Mouse (Mus musculus): ENCODE data around the gene Mbd5. TPM values are rescaled to one million over a fixed set of nuclear protein-coding genes. Genes with fewer than 3 reads are reported as not detected.

Gene Mbd5
- total RNA-seq, 2 experiments from 2014 or later: 130 to 132 TPM

GRCm38 (mm10) chr2:49280496-49280895 lies 331.2 kb downstream of the Mbd5 start:
- Histone ChIP-seq H3K4me3 (no peak overlapping the region), H3K27ac (no peak overlapping the region)
- DNase-seq (ENCODE audit: extremely low spot score in 1 of 2, low spot score in 2 of 2): no peak
- intact Hi-C loops (cut with DNase I): no loop called here
- TF ChIP-seq CTCF (IDR thresholded peaks at IDR 0.05): no peak

- DNase-seq (ENCODE audit: extremely low spot score in 1 of 2, low spot score in 2 of 2): no peak
- Histone ChIP-seq H3K4me3 (no peak overlapping the region), H3K27ac (no peak overlapping the region)
- no peak for TF ChIP-seq CTCF (IDR thresholded peaks at IDR 0.05)
- intact Hi-C loops (cut with DNase I): no loop called here
Measured at GRCm38 (mm10) chr2:49283583-49283982, 334.3 kb downstream of the Mbd5 start.

- H3K4me3 ChIP-seq: no peak overlapping the region
- intact Hi-C loops (cut with DNase I): no loop called here
- no peak overlapping the region for H3K27ac ChIP-seq
- no peak for TF ChIP-seq CTCF (IDR thresholded peaks at IDR 0.05)
- no peak for DNase-seq (ENCODE audit: extremely low spot score in 1 of 2, low spot score in 2 of 2)
Measured at GRCm38 (mm10) chr2:49286965-49287364, 337.7 kb downstream of the Mbd5 start.

DNA sequence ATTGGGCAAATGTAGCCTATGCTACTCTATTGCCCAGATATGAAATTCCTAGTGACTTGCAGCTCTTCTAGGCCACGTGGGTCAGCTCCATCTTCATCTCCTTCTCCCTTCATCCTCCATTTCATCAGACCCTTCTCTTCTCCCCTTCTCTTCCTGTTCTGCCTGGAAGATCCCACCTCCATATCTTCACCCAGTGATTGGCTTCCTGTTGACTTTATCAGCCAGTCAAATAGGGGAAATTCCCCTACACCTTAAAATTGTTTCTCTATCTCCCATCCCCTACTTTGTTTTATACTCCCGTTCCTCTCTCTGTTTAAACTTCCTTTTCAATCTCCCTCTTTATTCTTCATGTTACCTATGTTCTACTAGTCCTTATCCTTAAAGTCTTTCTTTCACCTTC lies 342.4 kb downstream of the Mbd5 start:
- no peak for TF ChIP-seq CTCF (IDR thresholded peaks at IDR 0.05)
- DNase-seq (ENCODE audit: extremely low spot score in 1 of 2, low spot score in 2 of 2): no peak
- no peak overlapping the region for H3K27ac ChIP-seq
- H3K4me3 ChIP-seq: no peak overlapping the region
- intact Hi-C loops (cut with DNase I): no loop called here

DNA sequence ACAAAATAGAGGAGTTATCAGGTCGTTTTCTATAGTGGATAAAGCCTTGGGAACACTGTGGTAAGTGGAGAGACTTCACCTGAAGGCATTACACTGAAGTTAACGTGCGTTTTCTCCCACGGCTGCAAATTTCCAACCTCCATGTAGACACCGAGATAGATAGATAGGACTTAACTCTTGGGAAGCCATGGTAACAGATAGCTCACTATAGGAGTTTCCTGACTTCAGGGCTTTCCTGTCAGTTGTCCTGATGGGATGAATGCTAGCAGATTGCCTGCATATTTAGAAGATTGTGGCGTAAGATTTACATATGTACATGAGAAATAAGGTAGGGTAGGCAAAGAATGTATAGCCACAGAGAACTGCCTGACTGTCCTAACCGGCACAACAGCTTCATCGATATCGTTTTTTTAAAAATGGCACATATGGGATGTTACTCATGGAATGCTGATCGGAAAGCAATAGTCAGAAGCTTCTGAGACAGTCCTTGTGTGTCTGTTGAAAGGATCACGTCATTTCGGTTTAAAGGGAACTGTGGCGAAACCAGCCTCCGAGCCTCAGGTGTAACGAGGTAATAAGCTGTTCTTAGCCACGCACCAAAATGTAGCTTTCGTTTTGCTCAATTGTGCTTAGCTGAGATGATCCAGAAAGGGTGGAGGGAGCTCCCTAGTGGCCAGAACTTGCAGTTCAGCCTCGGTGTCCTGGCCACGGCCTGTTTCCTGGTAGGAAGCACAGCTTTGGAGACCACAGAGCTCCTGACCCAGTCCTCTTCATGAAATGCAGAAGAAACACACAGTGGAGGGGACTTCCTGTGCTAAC lies 363.5 kb downstream of the Mbd5 start:
- Histone ChIP-seq H3K4me3 (peak overlapping the region; percentile 56), H3K27ac (no peak overlapping the region; the same call in 1 of the 2 replicates)
- intact Hi-C loops (cut with DNase I): loop anchor here (1.0 to 10.0 kb wide), 2 partner anchors 368 to 404 kb away; partner anchors contain the start of gene Mbd5
- TF ChIP-seq CTCF (IDR thresholded peaks at IDR 0.05): peak; percentile 95
- peak; percentile 86 to 89 for DNase-seq (ENCODE audit: extremely low spot score in 1 of 2, low spot score in 2 of 2)

DNA sequence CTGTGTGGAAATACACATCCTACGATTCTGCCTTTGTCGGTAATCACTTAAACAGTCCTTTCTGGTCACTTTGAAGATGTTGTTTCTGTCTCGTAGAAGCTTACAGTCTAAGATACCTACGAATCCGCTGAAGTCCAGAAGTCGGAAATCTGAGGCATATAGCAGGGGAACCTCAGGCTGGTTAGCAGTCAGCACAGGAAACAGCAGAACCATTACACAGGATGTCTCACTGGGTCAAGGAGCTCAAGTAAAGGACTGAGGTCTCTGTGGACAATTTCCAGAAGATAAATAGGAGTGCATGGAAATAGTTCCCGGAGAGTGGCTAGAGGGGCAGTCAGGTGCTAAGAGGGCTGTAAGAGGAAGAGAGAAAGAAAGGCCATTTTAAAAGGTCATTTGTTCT lies 384.3 kb downstream of the Mbd5 start:
- intact Hi-C loops (cut with DNase I): no loop called here
- Histone ChIP-seq H3K4me3 (no peak overlapping the region), H3K27ac (no peak overlapping the region)
- TF ChIP-seq CTCF (IDR thresholded peaks at IDR 0.05): no peak
- no peak for DNase-seq (ENCODE audit: extremely low spot score in 1 of 2, low spot score in 2 of 2)

- DNase-seq (ENCODE audit: extremely low spot score in 1 of 2, low spot score in 2 of 2): no peak
- intact Hi-C loops (cut with DNase I): no loop called here
- TF ChIP-seq CTCF (IDR thresholded peaks at IDR 0.05): no peak
- Histone ChIP-seq H3K27ac (no peak overlapping the region), H3K4me3 (no peak overlapping the region)
Measured at GRCm38 (mm10) chr2:49335267-49335666, 386.0 kb downstream of the Mbd5 start.

DNA sequence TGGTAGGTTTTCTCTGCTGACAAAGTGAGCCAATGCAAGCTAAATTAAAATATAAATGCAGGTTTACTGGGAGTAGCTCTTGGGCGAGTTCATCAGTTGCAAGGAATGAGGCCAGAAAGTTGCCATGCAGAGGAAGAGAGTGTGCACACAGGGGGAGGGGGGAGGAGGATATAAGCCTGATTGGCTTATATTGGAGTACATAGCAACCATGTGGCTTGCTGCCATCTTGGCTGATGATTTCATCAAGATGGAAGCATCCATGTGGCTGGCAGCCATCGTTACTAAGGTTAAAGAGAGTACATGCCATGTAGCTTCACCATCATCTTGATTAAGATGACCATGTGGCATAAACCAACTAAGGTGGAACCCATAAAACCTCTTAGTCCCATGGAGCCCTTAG lies 395.0 kb downstream of the Mbd5 start:
- no peak overlapping the region for H3K4me3 ChIP-seq
- no peak for DNase-seq (ENCODE audit: extremely low spot score in 1 of 2, low spot score in 2 of 2)
- TF ChIP-seq CTCF (IDR thresholded peaks at IDR 0.05): no peak
- intact Hi-C loops (cut with DNase I): no loop called here
- no peak overlapping the region for H3K27ac ChIP-seq

- Histone ChIP-seq H3K27ac (no peak overlapping the region), H3K4me3 (no peak overlapping the region)
- intact Hi-C loops (cut with DNase I): no loop called here
- no peak for DNase-seq (ENCODE audit: extremely low spot score in 1 of 2, low spot score in 2 of 2)
- no peak for TF ChIP-seq CTCF (IDR thresholded peaks at IDR 0.05)
Measured at GRCm38 (mm10) chr2:49345786-49346185, 396.5 kb downstream of the Mbd5 start.

GRCm38 (mm10) chr2:49349813-49350212 lies 400.5 kb downstream of the Mbd5 start:
- Histone ChIP-seq H3K27ac (no peak overlapping the region), H3K4me3 (no peak overlapping the region)
- TF ChIP-seq CTCF (IDR thresholded peaks at IDR 0.05): no peak
- intact Hi-C loops (cut with DNase I): loop anchor here (10.0 kb wide), 1 partner anchor 195 kb away; no protein-coding TSS in a partner anchor
- DNase-seq (ENCODE audit: extremely low spot score in 1 of 2, low spot score in 2 of 2): no peak

- DNase-seq (ENCODE audit: extremely low spot score in 1 of 2, low spot score in 2 of 2): no peak
- no peak overlapping the region for H3K27ac ChIP-seq
- no peak for TF ChIP-seq CTCF (IDR thresholded peaks at IDR 0.05)
- no peak overlapping the region for H3K4me3 ChIP-seq
- intact Hi-C loops (cut with DNase I): loop anchor here (10.0 kb wide), 1 partner anchor 194 kb away; no protein-coding TSS in a partner anchor
Measured at GRCm38 (mm10) chr2:49350852-49351251, 401.5 kb downstream of the Mbd5 start.

DNA sequence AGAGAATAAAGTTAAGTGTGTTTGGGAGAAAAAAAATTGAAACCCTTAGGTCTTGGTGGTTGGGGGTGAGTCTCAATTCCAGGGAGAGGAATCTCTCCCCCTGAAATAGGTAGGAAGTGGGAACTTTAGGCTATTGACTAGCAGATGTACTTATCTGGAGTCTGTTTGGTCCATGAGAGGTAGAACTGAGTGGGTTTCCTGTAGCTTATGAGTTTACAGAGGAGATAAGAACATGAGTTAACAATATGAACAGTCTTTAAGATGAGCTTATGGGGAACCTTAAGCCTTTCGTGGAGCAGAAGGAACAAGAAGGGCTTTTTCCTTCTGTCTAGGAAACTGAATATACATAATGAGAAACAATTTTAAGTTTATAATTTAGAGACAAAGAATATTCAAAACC lies 404.8 kb downstream of the Mbd5 start:
- no peak for DNase-seq (ENCODE audit: extremely low spot score in 1 of 2, low spot score in 2 of 2)
- TF ChIP-seq CTCF (IDR thresholded peaks at IDR 0.05): no peak
- H3K27ac ChIP-seq: no peak overlapping the region
- H3K4me3 ChIP-seq: no peak overlapping the region
- intact Hi-C loops (cut with DNase I): loop anchor here (10.0 kb wide), 1 partner anchor 191 kb away; no protein-coding TSS in a partner anchor

- H3K27ac ChIP-seq: no peak overlapping the region
- no peak for DNase-seq (ENCODE audit: extremely low spot score in 1 of 2, low spot score in 2 of 2)
- no peak for TF ChIP-seq CTCF (IDR thresholded peaks at IDR 0.05)
- H3K4me3 ChIP-seq: no peak overlapping the region
- intact Hi-C loops (cut with DNase I): loop anchor here (10.0 kb wide), 1 partner anchor 189 kb away; no protein-coding TSS in a partner anchor
Measured at GRCm38 (mm10) chr2:49355867-49356266, 406.6 kb downstream of the Mbd5 start.

All from left cerebral cortex, adult 2 months (tissue).